In genomic region chr11:120011761-120012560, GRCm38 (mm10) we compare ENCODE assay signal across 9 mouse cellular contexts. TPM values are rescaled to one million over a fixed set of nuclear protein-coding genes. Genes with fewer than 3 reads are reported as not detected.
A peak's percentile ranks its signal among the peaks of the same experiment; 100 is the strongest.
DNase-seq lines count a peak whose midpoint lies in the region; ATAC-seq and TF ChIP-seq lines count a peak whose summit lies in the region.
"Had no signal": no experiment of that assay in that cellular context is flagged by ENCODE, and none has a peak within 500 bp of the region (broad histone marks: within the 10 kb centered on the region; RNA-seq: fewer than 3 reads in every experiment).

No protein-coding gene starts in this region.

- no peak overlapping the region for H3K4me2 ChIP-seq in intestine, postnatal 0 days (replicated peaks; ENCODE audit: low read depth)

- DNase-seq in gastrocnemius, adult 2 months = no peak
- no peak for DNase-seq in gastrocnemius, postnatal 25 days
- peak; percentile 72 for DNase-seq in testis, postnatal 10 days (ENCODE audit: low spot score)
- no peak for DNase-seq in testis, postnatal 14 days (ENCODE audit: low spot score)
- no peak for DNase-seq in thymus, adult 2 months

- no peak overlapping the region for H3K9ac ChIP-seq in intestine, postnatal 0 days (ENCODE audit: low read depth, low read length)

- ATAC-seq in intestine, postnatal 0 days = no peak
- ATAC-seq in activated CD4-positive, CD25-positive, alpha-beta regulatory T cell, adult 4 months = no peak

- peak; percentile 8; the same call in 1 of the 2 replicates for TF ChIP-seq CTCF in gastrocnemius, adult 2 months (IDR thresholded peaks at IDR 0.05)
- TF ChIP-seq CTCF in intestine, postnatal 0 days (IDR thresholded peaks at IDR 0.05; ENCODE audit: low read depth) = peak; percentile 42; the same call in 1 of the 2 replicates
- no peak; the same call in 1 of the 2 replicates for TF ChIP-seq CTCF in olfactory bulb, adult 2 months (IDR thresholded peaks at IDR 0.05; ENCODE audit: insufficient read depth, low read depth, low read length)
- no peak for TF ChIP-seq CTCF in thymus, adult 2 months (IDR thresholded peaks at IDR 0.05; ENCODE audit: borderline replicate concordance, control insufficient read depth, extremely low read depth, insufficient read depth, low read length, poor library complexity)

- no peak for TF ChIP-seq POLR2A in olfactory bulb, adult 2 months (IDR thresholded peaks at IDR 0.05; ENCODE audit: insufficient read depth, low read depth, low read length)
- TF ChIP-seq POLR2A in thymus, adult 2 months (IDR thresholded peaks at IDR 0.05; ENCODE audit: control insufficient read depth, extremely low read depth, insufficient read depth, low read length, poor library complexity) = no peak

- no peaks in the 10 kb centered on the region for H3K36me3 ChIP-seq in intestine, postnatal 0 days (ENCODE audit: control insufficient read depth, insufficient read depth)
- H3K36me3 ChIP-seq in thymus, adult 2 months (ENCODE audit: control insufficient read depth, insufficient read depth, low read length) = no peaks in the 10 kb centered on the region

- WGBS in intestine, postnatal 0 days = 50% methylated on average over 43 of the region's 43 CpGs
- WGBS in olfactory bulb, adult 2 months = 45% methylated on average over 43 of the region's 43 CpGs
- 66% methylated on average over 43 of the region's 43 CpGs for whole genome bisulfite sequencing in thymus, adult 2 months

- intact Hi-C loops in gastrocnemius, adult 2 months (cut with DNase I) = no loop called here

- H3K27me3 ChIP-seq in intestine, postnatal 0 days (replicated peaks; ENCODE audit: control insufficient read depth, insufficient read depth, low read length) = peaks cover 10% of the 10 kb centered on the region; the same call in 1 of the 2 replicates
- H3K27me3 ChIP-seq in thymus, adult 2 months (ENCODE audit: control insufficient read depth, insufficient read depth, low read length) = no peaks in the 10 kb centered on the region

- H3K4me1 ChIP-seq in intestine, postnatal 0 days (replicated peaks; ENCODE audit: control insufficient read depth, insufficient read depth, low read length) = no peaks in the 10 kb centered on the region
- peaks cover 42% of the 10 kb centered on the region for H3K4me1 ChIP-seq in olfactory bulb, adult 2 months (ENCODE audit: control insufficient read depth, insufficient read depth, low read length)
- peaks cover 3% of the 10 kb centered on the region for H3K4me1 ChIP-seq in thymus, adult 2 months (replicated peaks; ENCODE audit: control insufficient read depth, insufficient read depth, low read length)

- no peak overlapping the region for H3K4me3 ChIP-seq in gastrocnemius, adult 2 months
- H3K4me3 ChIP-seq in intestine, postnatal 0 days (ENCODE audit: low read depth, low read length) = no peak overlapping the region
- H3K4me3 ChIP-seq in olfactory bulb, adult 2 months (ENCODE audit: insufficient read depth, low read depth, low read length) = no peak overlapping the region
- H3K4me3 ChIP-seq in thymus, adult 2 months (ENCODE audit: control insufficient read depth, insufficient read depth, low read length) = no peak overlapping the region
- H3K4me3 ChIP-seq: erythroblast, embryonic 14.5 days had no signal

- H3K27ac ChIP-seq in gastrocnemius, adult 2 months = no peak overlapping the region
- no peak overlapping the region for H3K27ac ChIP-seq in intestine, postnatal 0 days (ENCODE audit: low read depth, low read length)
- peak overlapping the region; percentile 28; the same call in 1 of the 2 replicates for H3K27ac ChIP-seq in olfactory bulb, adult 2 months (ENCODE audit: insufficient read depth, low read depth, low read length)
- H3K27ac ChIP-seq in thymus, adult 2 months (ENCODE audit: control insufficient read depth, insufficient read depth, low read length) = no peak overlapping the region

- no peaks in the 10 kb centered on the region for H3K9me3 ChIP-seq in intestine, postnatal 0 days (ENCODE audit: control insufficient read depth)

RNA-seq across cellular contexts. Expression of gene Aatk, which starts 35.0 kb away (rescaled TPM):
- total RNA-seq in gastrocnemius, adult 2 months (2021) = 1 to 10 TPM; 2.8 to 2.9 TPM
- total RNA-seq in gastrocnemius, postnatal 25 days (2021) = 1 to 10 TPM; 4.8 to 4.9 TPM
- 1.6 and 1.7 TPM in 2 replicates for polyA plus RNA-seq in intestine, postnatal 0 days (2015; fragmentation: Nextera tagmentation; extraction: Ambion mirVana)
- polyA plus RNA-seq in olfactory bulb, adult 2 months (2012; ENCODE audit: insufficient read depth, insufficient read length, low replicate concordance, missing spikeins) = not detected in 2 replicates
- polyA plus RNA-seq in activated CD4-positive, CD25-positive, alpha-beta regulatory T cell, adult 4 months (2017; shearing (Covaris generic)) = not detected
- 4.4 and 4.7 TPM in 2 replicates for polyA plus RNA-seq in thymus, adult 2 months (2012; rRNA removed)

Comparison
In these comparisons a context has a peak if more than half of its experiments do, and no peak if none do; other contexts are left out.
1. CTCF ChIP-seq: peak in gastrocnemius, adult 2 months (single experiment) and intestine, postnatal 0 days (single experiment); none in olfactory bulb, adult 2 months (single experiment) and thymus, adult 2 months (single experiment).